Mouse (Mus musculus): ENCODE measurements around the gene Shd.

Shd gene

DNA sequence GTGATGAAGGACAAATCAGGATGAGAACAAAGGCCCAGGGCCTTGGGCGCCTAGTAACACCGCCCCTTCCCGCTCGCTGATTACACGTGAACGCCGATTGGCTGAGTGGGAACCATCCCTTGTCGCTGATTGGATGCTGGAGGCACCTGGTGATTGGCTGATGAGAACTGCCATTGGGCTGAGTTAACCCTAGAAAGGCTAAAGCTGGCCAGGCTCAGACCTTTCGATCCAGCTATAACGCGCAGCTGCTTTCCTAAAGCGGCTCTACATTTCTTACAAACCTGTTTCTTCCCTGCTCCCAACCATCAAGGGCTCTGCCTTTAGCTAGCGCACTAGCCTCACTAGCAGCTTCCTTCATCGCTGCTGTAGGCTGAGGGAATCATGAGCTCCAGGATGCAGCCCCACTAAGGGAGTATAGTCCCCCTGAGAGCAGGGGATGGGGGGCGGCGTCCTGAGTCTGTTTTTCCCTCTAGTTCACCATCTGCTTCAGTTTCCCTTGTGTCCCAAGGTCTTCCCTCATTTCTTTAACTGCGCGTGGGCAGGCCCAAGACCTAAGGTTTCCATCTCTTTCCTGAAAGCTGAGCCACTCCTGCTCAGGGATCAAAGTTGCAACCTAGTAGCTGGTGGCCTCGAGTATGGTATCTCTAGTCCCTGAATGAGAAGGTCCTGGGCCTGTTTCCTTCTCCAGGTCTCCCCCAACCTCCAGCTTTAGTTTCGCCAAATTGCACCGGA, 38.3 kb downstream of the Shd start:
- peak; percentile 88 for DNase-seq

DNA sequence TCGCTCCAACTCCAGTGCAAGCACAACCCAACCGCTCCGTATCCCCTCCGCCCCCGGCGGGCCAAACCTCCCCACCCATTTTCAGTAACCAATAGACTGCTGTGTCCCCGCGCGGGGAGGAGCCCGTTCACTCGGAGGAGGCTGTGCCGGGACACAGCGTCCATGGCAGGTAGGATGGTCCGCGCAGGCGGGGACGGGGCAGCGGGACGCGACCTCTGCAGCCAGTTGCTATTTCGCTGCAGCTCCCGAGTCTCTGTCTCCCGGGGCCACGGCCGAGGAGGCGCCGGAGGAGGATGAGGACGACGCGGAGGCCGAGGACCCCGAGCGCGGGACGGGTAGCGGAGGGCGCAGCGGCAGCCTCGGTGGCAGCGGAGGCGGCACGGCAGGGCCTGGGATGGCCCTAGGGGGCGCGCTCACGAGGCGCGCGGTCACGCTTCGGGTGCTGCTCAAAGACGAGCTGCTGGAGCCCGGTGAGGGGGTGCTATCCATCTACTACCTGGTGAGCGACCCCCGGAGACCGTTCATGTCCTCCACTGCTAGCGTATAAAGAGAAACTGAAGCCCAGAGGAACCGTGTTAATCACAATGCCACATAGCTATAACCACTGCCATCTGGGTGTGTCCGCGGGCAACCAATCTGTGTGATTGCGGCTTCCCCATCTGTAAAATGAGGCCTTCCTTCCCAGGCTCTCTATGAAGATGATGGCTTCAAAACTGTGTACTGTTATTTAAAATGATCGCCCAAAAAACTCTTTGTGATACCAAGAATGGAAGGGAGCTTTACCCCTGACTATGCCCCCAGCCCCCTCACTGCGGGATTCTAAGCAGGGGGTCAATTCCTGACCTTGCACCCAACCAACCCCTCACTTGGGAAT, 39.1 kb downstream of the Shd start:
- DNase-seq = peak; percentile 89

- DNase-seq = no peak
These were observed 39.6 kb downstream of the Shd start for GRCm38 (mm10) chr17:56009962-56010240.

- DNase-seq = no peak
These were observed 40.0 kb downstream of the Shd start for GRCm38 (mm10) chr17:56010255-56010654.

DNA sequence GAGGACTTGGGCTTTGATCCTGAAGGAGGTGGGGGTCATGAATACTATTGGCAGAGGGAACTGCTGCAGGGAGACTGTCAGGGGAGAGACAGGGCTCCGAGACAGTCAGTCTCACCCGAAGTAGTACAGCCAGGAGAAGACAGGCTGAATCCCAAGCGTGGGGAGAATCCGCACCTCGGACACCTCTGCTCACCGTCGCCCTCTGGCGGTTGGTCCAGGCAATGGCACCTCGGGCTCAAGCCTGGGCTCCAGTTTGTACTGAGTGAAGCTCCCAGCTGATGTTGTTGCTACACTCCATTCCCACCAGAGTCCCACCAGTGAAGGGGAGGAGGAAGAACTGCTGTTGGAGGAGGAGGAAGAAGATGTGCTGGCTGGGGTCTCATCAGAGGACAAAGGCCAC, 40.4 kb downstream of the Shd start:
- peak; percentile 75 for DNase-seq

GRCm38 (mm10) chr17:56011441-56011840, 41.2 kb downstream of the Shd start:
- DNase-seq = no peak

DNA sequence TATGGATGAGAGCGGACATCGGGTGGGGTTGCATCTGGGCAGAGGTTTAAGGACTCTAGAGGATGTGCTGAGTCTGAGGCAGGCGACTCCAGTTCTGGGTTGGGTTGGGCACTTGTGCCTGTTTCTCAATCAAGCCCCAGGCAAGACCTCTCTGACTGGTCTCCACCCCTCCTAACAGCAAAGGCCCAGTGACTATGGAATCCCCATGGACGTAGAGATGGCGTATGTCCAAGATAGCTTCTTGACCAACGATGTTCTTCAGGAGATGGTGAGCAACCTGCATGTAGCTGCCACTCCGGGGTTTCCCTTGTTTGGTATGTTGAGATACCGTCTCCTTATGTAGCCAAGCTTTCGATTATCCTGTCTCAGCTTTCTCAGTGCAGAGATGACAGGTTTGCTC, 45.0 kb downstream of the Shd start:
- no peak for DNase-seq

DNA sequence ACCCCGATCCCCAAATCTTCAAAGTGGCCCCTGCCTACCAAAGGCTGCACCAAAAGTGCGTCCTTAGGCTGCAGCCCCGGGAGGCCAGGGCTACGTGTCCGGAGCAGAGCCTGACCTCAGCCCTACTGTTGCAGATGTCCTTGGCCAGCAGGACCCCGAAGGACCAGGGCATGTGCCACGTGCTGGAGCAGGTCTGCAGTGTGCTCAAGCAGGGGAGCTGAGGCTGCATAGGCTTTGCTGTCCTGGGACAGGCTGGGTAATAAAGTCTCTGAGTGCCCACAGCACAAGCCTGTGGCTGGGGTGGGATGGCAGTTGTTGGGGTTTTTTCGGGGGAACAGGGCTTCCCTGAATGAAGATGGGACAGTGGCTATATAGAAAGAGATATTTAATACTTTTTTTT, 46.1 kb downstream of the Shd start:
- no peak for DNase-seq

DNA sequence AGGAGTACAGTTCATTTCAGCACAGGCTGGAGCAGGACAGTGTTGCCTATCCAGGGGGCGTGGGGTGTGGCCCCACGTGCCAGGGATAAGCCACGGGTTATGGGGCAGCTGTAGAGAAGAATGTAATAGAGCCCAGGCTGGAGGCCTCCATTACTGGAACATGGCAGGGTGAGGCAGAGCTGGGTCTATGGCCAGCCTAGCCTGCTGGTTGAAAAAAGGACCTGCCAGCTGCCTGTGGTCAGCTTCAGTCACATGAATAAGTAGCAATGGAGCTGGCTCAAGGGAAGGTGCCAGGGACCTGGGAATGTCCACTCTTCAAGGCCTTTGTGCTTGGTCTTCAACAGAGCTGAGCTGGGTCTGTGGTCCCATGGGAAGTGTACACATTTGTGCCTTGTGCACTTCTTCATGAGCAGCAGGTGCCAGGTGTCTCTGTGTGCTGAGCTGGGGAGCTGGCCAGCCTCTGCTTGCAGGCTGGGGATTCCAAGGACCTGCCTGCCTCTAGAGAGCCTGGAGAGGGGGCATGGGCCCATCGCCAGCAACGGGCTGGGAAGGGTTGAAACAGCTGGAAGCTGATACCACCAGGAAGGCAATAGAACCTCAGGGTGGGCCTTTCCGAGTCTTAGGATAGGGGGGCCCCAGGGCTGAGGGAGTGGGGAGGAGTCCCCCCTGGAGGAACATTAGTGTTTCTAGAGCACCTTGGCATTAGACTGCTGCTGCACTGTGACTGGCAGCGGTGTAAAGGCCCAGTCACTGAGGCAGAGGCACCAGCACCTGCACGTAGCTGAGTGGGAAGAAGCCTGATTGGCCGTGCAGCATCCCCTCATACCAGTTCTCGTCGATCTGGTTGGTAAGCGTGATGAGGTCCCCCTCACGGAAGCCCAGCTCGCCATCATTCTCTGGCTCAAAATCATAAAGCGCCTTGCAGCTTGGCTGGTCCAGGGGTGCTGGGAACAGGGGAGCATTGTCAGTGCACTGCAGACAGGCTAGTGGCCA, 46.8 kb downstream of the Shd start:
- DNase-seq = no peak

DNA sequence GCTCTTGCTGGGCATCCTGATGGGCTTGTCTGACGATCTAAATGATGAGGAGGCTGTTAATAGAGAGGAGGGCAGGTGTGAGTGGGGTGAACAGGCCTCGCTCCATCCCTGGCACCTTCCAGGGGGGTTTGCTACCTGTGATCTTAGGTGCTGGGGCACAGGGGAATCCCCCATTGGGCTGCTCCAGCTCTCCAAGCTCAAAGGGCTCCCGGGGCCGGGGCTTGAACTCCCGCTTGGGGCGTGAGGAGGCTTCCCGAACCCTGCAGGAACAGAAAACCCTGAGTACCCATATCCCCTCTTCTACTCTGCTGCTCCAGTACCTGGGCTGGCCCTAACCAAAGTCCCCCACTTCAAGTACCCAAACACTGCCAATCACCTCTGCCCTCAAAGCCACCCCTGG, 47.6 kb downstream of the Shd start:
- DNase-seq = no peak

GRCm38 (mm10) chr17:56018347-56019131, 48.3 kb downstream of the Shd start:
- DNase-seq = peak; percentile 64

- DNase-seq = no peak
These were observed 50.3 kb downstream of the Shd start for GRCm38 (mm10) chr17:56020400-56021084.

DNA sequence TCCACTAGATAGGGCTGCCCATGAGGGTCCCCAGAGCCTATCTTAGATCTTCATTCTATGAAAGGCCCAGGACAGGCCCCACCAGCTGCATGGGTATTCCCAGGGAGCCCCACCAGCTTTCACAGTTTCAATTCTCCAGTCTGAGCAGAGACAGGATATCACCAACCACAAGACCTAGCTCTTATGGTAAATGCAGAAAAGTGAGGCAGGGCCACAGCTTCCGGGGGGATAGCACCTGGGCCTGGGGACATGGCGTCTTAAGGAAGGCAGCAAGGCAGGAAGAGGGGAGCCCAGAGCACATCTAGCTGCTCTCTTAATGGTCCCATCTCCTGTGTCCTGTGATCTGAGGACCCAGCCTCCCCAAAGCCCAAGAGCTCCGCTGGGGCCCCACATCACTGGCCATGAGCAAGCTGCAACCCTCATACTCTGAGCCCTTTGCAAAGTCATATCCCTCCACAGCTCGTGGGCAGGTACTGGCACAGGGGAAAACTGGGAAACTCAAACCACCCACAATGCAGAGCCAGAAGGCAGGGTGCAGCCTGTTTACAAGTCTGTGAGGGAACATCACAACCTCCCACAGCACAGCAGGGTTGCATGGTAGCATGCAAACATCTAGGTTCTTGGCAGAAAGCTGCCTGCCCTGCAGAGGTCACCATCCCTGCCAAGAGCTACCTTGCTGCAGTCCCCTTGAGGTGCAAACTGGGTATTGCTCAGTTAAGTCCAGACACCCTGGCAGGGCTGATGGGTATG, 51.1 kb downstream of the Shd start:
- no peak for DNase-seq

DNA sequence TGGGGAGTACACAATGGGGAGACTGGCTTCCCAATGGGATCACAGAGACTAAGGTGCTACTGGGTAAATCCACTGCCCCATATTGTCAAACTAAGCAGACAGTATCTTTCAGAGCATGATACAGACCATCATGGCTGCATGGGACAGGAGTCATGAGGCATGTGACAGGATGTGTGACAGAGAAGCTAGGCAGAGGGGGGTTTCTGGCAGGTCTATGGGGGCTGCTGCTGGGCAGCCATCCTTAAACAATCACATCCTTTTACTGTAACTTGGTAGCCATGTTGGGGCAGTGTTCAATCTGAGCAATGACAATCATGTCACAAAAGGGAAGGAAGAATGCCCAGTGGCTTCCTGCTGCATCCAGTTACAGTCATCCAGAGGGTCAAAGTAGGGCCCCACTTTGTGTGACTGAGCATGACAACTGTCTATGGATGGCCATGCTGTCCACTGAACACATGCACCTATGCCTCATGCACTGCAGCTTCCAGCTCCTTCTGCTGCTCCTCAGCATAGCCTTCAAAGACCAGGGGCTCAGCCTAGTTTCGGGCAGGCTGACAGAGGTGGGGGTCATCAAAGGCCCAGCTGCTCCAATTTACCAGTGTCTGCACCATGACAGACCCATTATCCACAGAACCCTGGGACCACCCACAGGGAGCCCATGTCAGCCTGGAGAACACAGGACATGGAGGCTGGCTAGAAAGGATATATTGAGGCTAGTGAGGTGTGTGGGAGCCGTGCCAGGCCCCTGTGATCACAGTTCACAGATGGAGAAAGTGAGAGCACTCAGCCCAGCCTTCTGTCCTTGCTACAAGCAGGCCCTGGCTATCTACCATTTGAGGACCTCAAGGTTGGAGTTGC, 52.1 kb downstream of the Shd start:
- DNase-seq = no peak

- no peak for DNase-seq
These were observed 52.7 kb downstream of the Shd start for GRCm38 (mm10) chr17:56022989-56023290.

- no peak for DNase-seq
These were observed 53.1 kb downstream of the Shd start for GRCm38 (mm10) chr17:56023386-56023785.

GRCm38 (mm10) chr17:56024476-56024875, 54.2 kb downstream of the Shd start:
- no peak for DNase-seq

DNA sequence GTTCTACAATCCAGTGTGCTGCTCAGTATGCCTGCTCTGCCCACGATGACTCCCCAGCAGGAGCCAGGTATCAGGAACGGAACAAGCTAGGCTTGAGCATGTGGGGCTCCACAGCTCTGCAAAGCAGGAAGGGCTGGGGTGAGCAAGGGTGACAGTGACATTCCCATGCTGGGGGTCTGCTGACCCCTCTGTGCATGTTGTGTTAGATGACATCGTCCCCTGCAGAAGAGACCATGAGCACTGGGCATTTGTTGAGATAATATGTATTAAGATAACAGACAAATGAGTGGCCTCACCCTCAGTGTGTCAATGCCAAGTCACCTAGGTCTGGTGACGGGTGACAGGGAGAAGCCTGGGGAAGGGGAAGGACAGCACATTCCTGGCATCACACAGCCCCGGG, 54.7 kb downstream of the Shd start:
- no peak for DNase-seq
